In genomic region chr2:52968884-52969283, GRCm38 (mm10) we compare ENCODE assay signal across 22 mouse cellular contexts.
A peak's percentile ranks its signal among the peaks of the same experiment; 100 is the strongest.
DNase-seq lines count a peak whose midpoint lies in the region; ATAC-seq and TF ChIP-seq lines count a peak whose summit lies in the region.
"Had no signal": no experiment of that assay in that cellular context is flagged by ENCODE, and none has a peak within 500 bp of the region (broad histone marks: within the 10 kb centered on the region; RNA-seq: fewer than 3 reads in every experiment).

No protein-coding gene starts in this region.

- H3K4me3 ChIP-seq in gastrocnemius, adult 2 months: no peak overlapping the region
- no peak overlapping the region for H3K4me3 ChIP-seq in embryonic facial prominence, embryonic 15.5 days (replicated peaks)
- H3K4me3 ChIP-seq in limb, embryonic 14.5 days (replicated peaks; ENCODE audit: low read length): no peak overlapping the region
- H3K4me3 ChIP-seq in cerebellum, adult 2 months (replicated peaks; ENCODE audit: insufficient read depth, low read depth, low read length): no peak overlapping the region
- H3K4me3 ChIP-seq: erythroblast, embryonic 14.5 days; hindbrain, embryonic 13.5 days; midbrain, embryonic 15.5 days; neural tube, embryonic 15.5 days; stomach, embryonic 15.5 days had no signal

- no peaks in the 10 kb centered on the region for H3K9me3 ChIP-seq in embryonic facial prominence, embryonic 15.5 days (replicated peaks)
- no peaks in the 10 kb centered on the region for H3K9me3 ChIP-seq in limb, embryonic 14.5 days (ENCODE audit: control insufficient read depth, low read length)
- H3K9me3 ChIP-seq: hindbrain, embryonic 13.5 days; midbrain, embryonic 15.5 days; neural tube, embryonic 15.5 days; stomach, embryonic 15.5 days had no signal

- no peak for TF ChIP-seq POLR2A in limb, embryonic 14.5 days (IDR thresholded peaks at IDR 0.05; ENCODE audit: borderline replicate concordance, extremely low read depth, insufficient read depth, insufficient read length)
- TF ChIP-seq POLR2A in cerebellum, adult 2 months (IDR thresholded peaks at IDR 0.05; ENCODE audit: borderline replicate concordance, insufficient read depth, low read length): no peak

- no peak overlapping the region for H3K4me2 ChIP-seq in embryonic facial prominence, embryonic 15.5 days (replicated peaks)
- H3K4me2 ChIP-seq in limb, embryonic 14.5 days (replicated peaks; ENCODE audit: low read depth, low read length, severe bottlenecking): no peak overlapping the region
- H3K4me2 ChIP-seq: heart, embryonic 11.5 days; hindbrain, embryonic 13.5 days; midbrain, embryonic 15.5 days; neural tube, embryonic 15.5 days; stomach, embryonic 15.5 days had no signal

- H3K27me3 ChIP-seq in embryonic facial prominence, embryonic 15.5 days: no peaks in the 10 kb centered on the region
- H3K27me3 ChIP-seq in limb, embryonic 14.5 days (ENCODE audit: control insufficient read depth, insufficient read depth, low read length): no peaks in the 10 kb centered on the region
- H3K27me3 ChIP-seq in cerebellum, adult 2 months (ENCODE audit: control insufficient read depth, insufficient read depth, low read length): no peaks in the 10 kb centered on the region
- H3K27me3 ChIP-seq: hindbrain, embryonic 13.5 days; midbrain, embryonic 15.5 days; neural tube, embryonic 15.5 days; stomach, embryonic 15.5 days had no signal

- no peaks in the 10 kb centered on the region for H3K36me3 ChIP-seq in embryonic facial prominence, embryonic 15.5 days
- H3K36me3 ChIP-seq in limb, embryonic 14.5 days (ENCODE audit: control insufficient read depth, insufficient read depth, low read length): no peaks in the 10 kb centered on the region
- H3K36me3 ChIP-seq: hindbrain, embryonic 13.5 days; midbrain, embryonic 15.5 days; neural tube, embryonic 15.5 days; stomach, embryonic 15.5 days had no signal

- 49% methylated on average over 2 of the region's 2 CpGs for WGBS in embryonic facial prominence, embryonic 15.5 days
- WGBS in limb, embryonic 14.5 days: 24% methylated on average over 2 of the region's 2 CpGs
- WGBS in cerebellum, adult 2 months: 44% methylated on average over 2 of the region's 2 CpGs

- intact Hi-C loops in gastrocnemius, adult 2 months (cut with DNase I): no loop called here

- peaks cover 56% of the 10 kb centered on the region for H3K4me1 ChIP-seq in embryonic facial prominence, embryonic 15.5 days
- peaks cover 62% of the 10 kb centered on the region for H3K4me1 ChIP-seq in limb, embryonic 14.5 days (ENCODE audit: control insufficient read depth, insufficient read depth, low read length)
- peaks cover 32% of the 10 kb centered on the region; the same call in 1 of the 2 replicates for H3K4me1 ChIP-seq in cerebellum, adult 2 months (ENCODE audit: control insufficient read depth, insufficient read depth, low read length)

- H3K27ac ChIP-seq in gastrocnemius, adult 2 months: peak overlapping the region; percentile 38
- peak overlapping the region; percentile 71 for H3K27ac ChIP-seq in embryonic facial prominence, embryonic 15.5 days (replicated peaks)
- H3K27ac ChIP-seq in limb, embryonic 14.5 days (replicated peaks; ENCODE audit: low read depth, low read length): peak overlapping the region; percentile 83
- H3K27ac ChIP-seq in cerebellum, adult 2 months (ENCODE audit: insufficient read depth, low read length): no peak overlapping the region
- H3K27ac ChIP-seq: hindbrain, embryonic 13.5 days; midbrain, embryonic 15.5 days; neural tube, embryonic 15.5 days; stomach, embryonic 15.5 days had no signal

- DNase-seq in gastrocnemius, adult 2 months: no peak
- no peak for DNase-seq in gastrocnemius, postnatal 10 days
- DNase-seq in brain, adult 2 months (ENCODE audit: low read depth, low spot score): peak; percentile 48
- peak; percentile 83 for DNase-seq in limb, embryonic 14.5 days (ENCODE audit: low spot score)
- no peak for DNase-seq in lung, adult 18-20 months
- no peak for DNase-seq in cerebellum, adult 2 months
- no peak for DNase-seq in cerebellum, adult 18-20 months
- DNase-seq: adrenal gland, adult 8-10 months; cerebellum, postnatal 14 days; forebrain, postnatal 0 days; heart, postnatal 10 days; kidney, adult 9 months; kidney, postnatal 36 days; lung, adult 2 months; thymus, adult 2 months had no signal

- no peak overlapping the region for H3K9ac ChIP-seq in embryonic facial prominence, embryonic 15.5 days
- H3K9ac ChIP-seq in limb, embryonic 14.5 days (ENCODE audit: low read depth, low read length, severe bottlenecking): no peak overlapping the region
- H3K9ac ChIP-seq: forebrain, postnatal 0 days; hindbrain, embryonic 13.5 days; midbrain, embryonic 15.5 days; neural tube, embryonic 15.5 days; stomach, embryonic 15.5 days had no signal

- peak; percentile 9; the same call in 1 of the 2 replicates for ATAC-seq in embryonic facial prominence, embryonic 15.5 days (ENCODE audit: insufficient number of reproducible peaks, low FRiP score, low TSS enrichment, low read depth)
- peak; percentile 66 for ATAC-seq in limb, embryonic 14.5 days (ENCODE audit: low FRiP score, low read depth)
- ATAC-seq: forebrain, postnatal 0 days; midbrain, embryonic 15.5 days had no signal

- TF ChIP-seq CTCF in gastrocnemius, adult 2 months (IDR thresholded peaks at IDR 0.05): no peak
- no peak for TF ChIP-seq CTCF in cerebellum, adult 2 months (IDR thresholded peaks at IDR 0.05; ENCODE audit: borderline replicate concordance, insufficient read depth, low read depth, low read length)

Comparison
In these comparisons a context has a peak if more than half of its experiments do, and no peak if none do; other contexts are left out.
1. DNase-seq: peak in brain, adult 2 months (single experiment) and limb, embryonic 14.5 days (single experiment); none in gastrocnemius, adult 2 months (single experiment), gastrocnemius, postnatal 10 days (single experiment), lung, adult 18-20 months (0 of 2), cerebellum, adult 2 months (0 of 2) and cerebellum, adult 18-20 months (0 of 2).